21 mouse cellular contexts compared by ENCODE assay signal in the genomic region with DNA sequence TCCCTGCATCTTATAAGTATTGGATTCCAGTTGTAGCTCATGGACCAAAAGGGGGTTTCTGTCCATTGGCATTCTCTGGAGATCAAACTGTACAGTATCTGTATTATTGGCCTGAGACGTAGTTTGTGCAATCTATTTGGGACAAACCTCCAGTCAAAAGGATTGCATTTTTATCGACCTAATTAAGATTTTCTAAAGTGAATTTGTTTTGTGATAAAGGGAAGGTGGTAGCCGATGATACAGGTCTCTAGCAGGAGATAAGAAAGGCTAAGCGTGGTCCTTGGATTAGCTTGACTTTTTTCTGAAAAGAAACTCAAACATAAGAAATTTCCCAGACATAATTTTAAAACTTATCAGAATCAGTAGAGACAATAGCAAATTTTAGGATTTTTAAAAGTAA.
"Had no signal": no experiment of that assay in that cellular context is flagged by ENCODE, and none has a peak within 500 bp of the region (broad histone marks: within the 10 kb centered on the region; RNA-seq: fewer than 3 reads in every experiment).

No protein-coding gene starts in this region.

- H3K4me2 ChIP-seq: lung, embryonic 15.5 days; midbrain, embryonic 12.5 days; neural tube, embryonic 13.5 days; neural tube, embryonic 15.5 days had no signal

- H3K9ac ChIP-seq: lung, embryonic 15.5 days; midbrain, embryonic 12.5 days; neural tube, embryonic 13.5 days; neural tube, embryonic 15.5 days had no signal

- H3K9me3 ChIP-seq: lung, embryonic 15.5 days; midbrain, embryonic 10.5 days; midbrain, embryonic 12.5 days; neural tube, embryonic 13.5 days; neural tube, embryonic 15.5 days had no signal

- H3K27me3 ChIP-seq: lung, embryonic 15.5 days; midbrain, embryonic 12.5 days; neural tube, embryonic 13.5 days; neural tube, embryonic 15.5 days had no signal

- DNase-seq: lung, adult 2 months; lung, postnatal 14 days; lung, postnatal 36 days; midbrain, embryonic 14.5 days; retina, postnatal 1 day; right cerebral cortex, adult 18-20 months; right cerebral cortex, postnatal 25 days; right cerebral cortex, postnatal 4 days; spleen, adult 18-20 months; thymus, adult 18-20 months; thymus, postnatal 14 days; thymus, postnatal 36 days had no signal

- H3K4me3 ChIP-seq: lung, embryonic 15.5 days; midbrain, embryonic 10.5 days; midbrain, embryonic 12.5 days; myocyte; neural tube, embryonic 13.5 days; neural tube, embryonic 15.5 days had no signal

- H3K36me3 ChIP-seq: lung, embryonic 15.5 days; midbrain, embryonic 12.5 days; neural tube, embryonic 15.5 days had no signal

- ATAC-seq: lung, postnatal 0 days; midbrain, embryonic 16.5 days had no signal

- H3K4me1 ChIP-seq: lung, embryonic 15.5 days had no signal

- H3K27ac ChIP-seq: lung, embryonic 15.5 days; macrophage; midbrain, embryonic 10.5 days; midbrain, embryonic 12.5 days; neural tube, embryonic 13.5 days; neural tube, embryonic 15.5 days had no signal
